Mouse (Mus musculus): ENCODE results near the gene Vav3.
A peak's percentile ranks its signal among the peaks of the same experiment; 100 is the strongest.

GRCm38 (mm10) chr3:109526246-109526645, 185.8 kb downstream of the Vav3 start:
- TF ChIP-seq EP300 (IDR thresholded peaks at IDR 0.05; ENCODE audit: low read depth) (no peak), CTCF (IDR thresholded peaks at IDR 0.05; ENCODE audit: low read depth) (peak; percentile 77)
